ENCODE assay signal across 13 mouse cellular contexts in genomic region chr6:30654402-30654859, GRCm38 (mm10). TPM values are rescaled to one million over a fixed set of nuclear protein-coding genes. Genes with fewer than 3 reads are reported as not detected.
DNase-seq lines count a peak whose midpoint lies in the region; ATAC-seq and TF ChIP-seq lines count a peak whose summit lies in the region.
"Had no signal": no experiment of that assay in that cellular context is flagged by ENCODE, and none has a peak within 500 bp of the region (broad histone marks: within the 10 kb centered on the region; RNA-seq: fewer than 3 reads in every experiment).

No protein-coding gene starts in this region.

- no peak for TF ChIP-seq CTCF in lung, embryonic 14.5 days (IDR thresholded peaks at IDR 0.05; ENCODE audit: low read depth)

- 54% methylated on average over 6 of the region's 6 CpGs for WGBS in lung, embryonic 14.5 days
- 12% methylated on average over 6 of the region's 6 CpGs for WGBS in forebrain, embryonic 12.5 days
- 27% methylated on average over 6 of the region's 6 CpGs for WGBS in limb, embryonic 11.5 days

- H3K4me2 ChIP-seq in lung, embryonic 14.5 days, result no peak overlapping the region
- peak overlapping the region; percentile 13 for H3K4me2 ChIP-seq in forebrain, embryonic 12.5 days
- no peak overlapping the region for H3K4me2 ChIP-seq in limb, embryonic 11.5 days (ENCODE audit: low read depth, severe bottlenecking)

- H3K4me1 ChIP-seq in lung, embryonic 14.5 days (ENCODE audit: insufficient read depth), result peaks cover 31% of the 10 kb centered on the region; the same call in 1 of the 2 replicates
- H3K4me1 ChIP-seq in forebrain, embryonic 12.5 days, result peaks cover 48% of the 10 kb centered on the region
- H3K4me1 ChIP-seq in limb, embryonic 11.5 days (ENCODE audit: control insufficient read depth, insufficient read depth, low read length), result peaks cover 34% of the 10 kb centered on the region

- no peaks in the 10 kb centered on the region for H3K36me3 ChIP-seq in lung, embryonic 14.5 days (ENCODE audit: insufficient read depth)
- H3K36me3 ChIP-seq in forebrain, embryonic 12.5 days (replicated peaks), result peaks cover 11% of the 10 kb centered on the region; the same call in 1 of the 2 replicates
- 0 out of 2 replicates have a peak, but pooled peaks cover 3% of the 10 kb centered on the region for H3K36me3 ChIP-seq in limb, embryonic 11.5 days (ENCODE audit: control insufficient read depth, insufficient read depth, low read length)

- H3K4me3 ChIP-seq in lung, embryonic 14.5 days (ENCODE audit: low read depth, low read length), result no peak overlapping the region
- no peak overlapping the region for H3K4me3 ChIP-seq in forebrain, embryonic 12.5 days (replicated peaks)
- no peak overlapping the region for H3K4me3 ChIP-seq in limb, embryonic 11.5 days (ENCODE audit: low read depth, low read length)

- ATAC-seq in lung, embryonic 14.5 days (ENCODE audit: insufficient read depth), result no peak
- peak; percentile 79 for ATAC-seq in forebrain, embryonic 12.5 days (ENCODE audit: low FRiP score)
- no peak for ATAC-seq in limb, embryonic 11.5 days (ENCODE audit: insufficient number of reproducible peaks, low FRiP score, low TSS enrichment, low read depth)

- no peaks in the 10 kb centered on the region for H3K9me3 ChIP-seq in lung, embryonic 14.5 days (ENCODE audit: low read depth, low read length)
- H3K9me3 ChIP-seq in forebrain, embryonic 12.5 days, result no peaks in the 10 kb centered on the region
- no peaks in the 10 kb centered on the region for H3K9me3 ChIP-seq in limb, embryonic 11.5 days (ENCODE audit: control insufficient read depth, low read length)

- no peaks in the 10 kb centered on the region for H3K27me3 ChIP-seq in lung, embryonic 14.5 days (ENCODE audit: insufficient read depth, low read length)
- H3K27me3 ChIP-seq in forebrain, embryonic 12.5 days, result no peaks in the 10 kb centered on the region
- H3K27me3 ChIP-seq in limb, embryonic 11.5 days (ENCODE audit: control insufficient read depth, insufficient read depth, low read length), result no peaks in the 10 kb centered on the region

- H3K27ac ChIP-seq in lung, embryonic 14.5 days (ENCODE audit: low read depth), result peak overlapping the region; percentile 68; the same call in 1 of the 2 replicates
- H3K27ac ChIP-seq in forebrain, embryonic 12.5 days, result peak overlapping the region; percentile 81
- peak overlapping the region; percentile 87 for H3K27ac ChIP-seq in limb, embryonic 11.5 days (replicated peaks; ENCODE audit: low read depth, low read length)

- no peak for DNase-seq in lung, embryonic 14.5 days
- no peak for DNase-seq in lung, postnatal 36 days
- no peak for DNase-seq in limb, embryonic 11.5 days (ENCODE audit: low spot score)
- peak; percentile 58 for DNase-seq in retina, embryonic 14.5 days (ENCODE audit: low spot score)
- no peak for DNase-seq in layer of hippocampus, postnatal 36 days
- DNase-seq in layer of hippocampus, adult 9-10 months (ENCODE audit: low spot score), result no peak
- no peak for DNase-seq in adrenal gland, postnatal 14 days
- DNase-seq: cerebellum, adult 2 months had no signal

- no peak overlapping the region for H3K9ac ChIP-seq in lung, embryonic 14.5 days
- no peak overlapping the region for H3K9ac ChIP-seq in forebrain, embryonic 12.5 days
- peak overlapping the region; percentile 32; the same call in 1 of the 2 replicates for H3K9ac ChIP-seq in limb, embryonic 11.5 days (ENCODE audit: low read length)

RNA-seq across cellular contexts. Expression of gene Cpa1, which starts 15.4 kb away (rescaled TPM):
- 1.9 and 3.0 TPM in 2 replicates for polyA plus RNA-seq in lung, embryonic 14.5 days (2014; fragmentation: Nextera tagmentation; extraction: Ambion mirVana)
- 0.24 TPM in 1 of 2 replicates, not detected in the other for polyA plus RNA-seq in forebrain, embryonic 12.5 days (2016; fragmentation: Nextera tagmentation; extraction: Ambion mirVana)
- polyA plus RNA-seq in limb, embryonic 11.5 days (2014; fragmentation: Nextera tagmentation; extraction: Ambion mirVana), result 0.27 TPM in 1 of 2 replicates, not detected in the other
- total RNA-seq in layer of hippocampus, postnatal 36 days (2021), result not detected
- 0.30 TPM in 1 of 2 replicates, not detected in the other for total RNA-seq in adrenal gland, postnatal 14 days (2021)
- total RNA-seq: hematopoietic stem cell, adult 5-6 weeks; left cerebral cortex, postnatal 14 days; monocyte, adult 5-6 weeks had no signal
- polyA plus RNA-seq: cerebellum, adult 2 months had no signal

RNA-seq across cellular contexts. Expression of gene Cep41, which starts 39.1 kb away (rescaled TPM):
- polyA plus RNA-seq in lung, embryonic 14.5 days (2014; fragmentation: Nextera tagmentation; extraction: Ambion mirVana), result 11.6 and 12.8 TPM in 2 replicates
- polyA plus RNA-seq in forebrain, embryonic 12.5 days (2016; fragmentation: Nextera tagmentation; extraction: Ambion mirVana), result 23.3 and 25.1 TPM in 2 replicates
- polyA plus RNA-seq in limb, embryonic 11.5 days (2014; fragmentation: Nextera tagmentation; extraction: Ambion mirVana), result 43.2 and 48.9 TPM in 2 replicates
- 1 to 10 TPM; 6.7 to 6.8 TPM for total RNA-seq in layer of hippocampus, postnatal 36 days (2021)
- 6.8 and 8.2 TPM in 2 replicates for total RNA-seq in adrenal gland, postnatal 14 days (2021)

RNA-seq across cellular contexts. Expression of gene Cpa5, which starts 43.6 kb away (rescaled TPM):
- polyA plus RNA-seq in lung, embryonic 14.5 days (2014; fragmentation: Nextera tagmentation; extraction: Ambion mirVana), result 0.11 TPM in 1 of 2 replicates, not detected in the other
- polyA plus RNA-seq in forebrain, embryonic 12.5 days (2016; fragmentation: Nextera tagmentation; extraction: Ambion mirVana), result 0.21 and 0.24 TPM in 2 replicates
- polyA plus RNA-seq in limb, embryonic 11.5 days (2014; fragmentation: Nextera tagmentation; extraction: Ambion mirVana), result 0.33 and 0.55 TPM in 2 replicates
- total RNA-seq in layer of hippocampus, postnatal 36 days (2021), result not detected
- total RNA-seq in adrenal gland, postnatal 14 days (2021), result not detected in 2 replicates
- total RNA-seq: hematopoietic stem cell, adult 5-6 weeks; left cerebral cortex, postnatal 14 days; monocyte, adult 5-6 weeks had no signal
- polyA plus RNA-seq: cerebellum, adult 2 months; small intestine, adult 2 months had no signal
